Mouse (Mus musculus): Measurements from ENCODE around the gene Selenos.
A peak's percentile ranks its signal among the peaks of the same experiment; 100 is the strongest.
"Not testable (repeated sequence)": the region's sequence is repeated elsewhere in the genome, so short reads cannot be mapped to it uniquely, and the experiment has no call there.

The Selenos gene

DNA sequence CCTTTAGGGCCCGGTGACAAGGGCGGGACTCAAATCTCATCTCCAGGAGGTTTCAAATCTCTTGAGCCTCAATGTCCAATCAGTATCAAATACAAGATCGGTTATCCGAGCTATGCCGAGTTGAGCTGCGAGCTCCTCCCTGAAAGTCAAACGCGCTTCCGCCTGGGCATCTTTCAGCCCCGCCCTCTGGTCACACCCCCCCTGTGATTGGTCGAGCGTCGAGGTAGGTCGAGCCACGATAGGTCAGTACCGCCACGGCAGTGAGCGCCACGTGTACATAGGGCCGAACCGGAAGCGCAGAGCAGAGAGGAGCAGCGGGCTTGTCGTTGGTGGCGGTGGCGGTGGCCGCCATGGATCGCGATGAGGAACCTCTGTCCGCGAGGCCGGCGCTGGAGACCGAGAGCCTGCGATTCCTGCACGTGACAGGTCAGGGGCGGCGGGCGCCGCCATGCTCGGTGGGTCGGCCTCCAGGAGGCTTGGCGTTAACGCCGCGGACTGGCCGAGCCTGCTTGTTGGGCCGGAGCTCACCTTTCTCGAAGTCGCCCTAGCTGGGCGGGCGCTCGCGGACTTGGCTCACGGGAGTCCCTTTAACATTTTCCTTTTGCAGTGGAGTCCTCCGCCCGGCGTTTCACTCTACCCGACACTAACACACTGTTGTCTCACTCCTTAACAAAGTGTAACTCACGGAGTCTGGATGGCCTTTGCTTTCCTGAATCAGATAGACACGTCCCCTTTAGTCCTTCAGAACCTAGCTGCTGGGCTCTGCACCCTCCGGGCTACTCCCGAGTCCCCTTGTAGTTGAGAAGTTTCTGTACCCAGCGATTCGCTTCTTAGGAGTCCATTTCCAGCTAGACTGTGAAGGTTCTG is at the start of gene Selenos:
TSS of gene Selenos (plus strand) at position 286 of the 867 bp plus-strand sequence.
- peak; percentile 92 to 96 for DNase-seq (ENCODE audit: low spot score in 2 of 2)

DNA sequence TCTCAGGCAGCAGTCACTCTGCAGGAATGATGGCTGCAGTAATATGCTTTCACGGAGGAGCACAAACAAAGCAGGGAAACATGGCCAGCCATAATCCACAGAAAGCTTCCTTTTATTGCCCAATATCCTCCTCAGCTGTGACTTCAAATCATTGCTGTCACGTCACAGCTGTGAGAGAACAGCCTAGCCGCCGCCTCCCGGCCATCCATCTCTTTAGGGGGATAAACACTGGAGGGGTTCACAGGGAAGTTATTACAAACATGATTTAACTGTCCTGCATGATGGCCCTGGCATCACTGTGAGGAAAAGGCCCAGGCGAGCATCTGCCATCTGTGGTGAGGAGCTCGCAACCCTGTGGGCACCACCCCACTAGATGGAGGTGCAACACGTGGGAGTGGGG is 42.6 kb upstream of the Selenos start:
- DNase-seq (ENCODE audit: low spot score in 2 of 2): no peak

DNA sequence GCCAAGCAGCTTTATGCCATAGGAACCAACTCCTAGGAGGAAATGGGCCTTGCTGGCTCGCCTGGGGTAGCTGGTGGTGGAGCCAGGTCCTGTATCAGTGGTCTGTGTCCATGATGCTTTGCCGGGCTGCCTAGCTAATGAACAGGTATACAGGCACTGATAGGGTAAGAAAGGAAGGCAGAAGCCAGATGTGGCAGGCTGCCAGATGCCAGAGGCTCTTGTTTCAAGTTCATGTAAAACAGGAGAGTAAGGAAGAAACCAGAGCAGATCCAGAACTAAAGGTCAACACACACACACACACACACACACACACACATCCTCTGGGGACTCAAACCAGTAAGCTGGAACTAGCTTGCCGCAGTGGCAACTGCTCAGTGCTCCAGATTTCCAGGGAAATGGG is 41.2 kb upstream of the Selenos start:
- no peak for DNase-seq (ENCODE audit: low spot score in 2 of 2)

DNA sequence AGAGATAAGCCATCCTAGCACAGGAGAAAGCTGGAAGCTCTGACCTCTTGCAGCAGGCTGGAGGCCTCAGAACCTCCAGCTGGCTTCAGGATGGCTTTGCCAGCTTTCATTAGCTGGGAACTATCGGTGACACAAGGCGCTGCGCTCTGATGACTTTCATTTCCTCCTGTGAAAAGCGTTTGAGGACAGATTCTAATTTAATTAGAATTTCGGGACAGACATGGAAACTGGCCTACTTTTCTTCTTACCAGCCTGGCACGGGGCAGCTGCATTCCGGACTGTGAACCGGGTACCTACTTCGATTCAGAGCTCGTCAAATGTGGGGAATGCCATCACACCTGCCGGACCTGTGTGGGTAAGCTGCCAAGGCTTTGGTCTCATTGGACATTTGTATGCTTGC is 40.7 kb upstream of the Selenos start:
- no peak for DNase-seq (ENCODE audit: low spot score in 2 of 2)

DNA sequence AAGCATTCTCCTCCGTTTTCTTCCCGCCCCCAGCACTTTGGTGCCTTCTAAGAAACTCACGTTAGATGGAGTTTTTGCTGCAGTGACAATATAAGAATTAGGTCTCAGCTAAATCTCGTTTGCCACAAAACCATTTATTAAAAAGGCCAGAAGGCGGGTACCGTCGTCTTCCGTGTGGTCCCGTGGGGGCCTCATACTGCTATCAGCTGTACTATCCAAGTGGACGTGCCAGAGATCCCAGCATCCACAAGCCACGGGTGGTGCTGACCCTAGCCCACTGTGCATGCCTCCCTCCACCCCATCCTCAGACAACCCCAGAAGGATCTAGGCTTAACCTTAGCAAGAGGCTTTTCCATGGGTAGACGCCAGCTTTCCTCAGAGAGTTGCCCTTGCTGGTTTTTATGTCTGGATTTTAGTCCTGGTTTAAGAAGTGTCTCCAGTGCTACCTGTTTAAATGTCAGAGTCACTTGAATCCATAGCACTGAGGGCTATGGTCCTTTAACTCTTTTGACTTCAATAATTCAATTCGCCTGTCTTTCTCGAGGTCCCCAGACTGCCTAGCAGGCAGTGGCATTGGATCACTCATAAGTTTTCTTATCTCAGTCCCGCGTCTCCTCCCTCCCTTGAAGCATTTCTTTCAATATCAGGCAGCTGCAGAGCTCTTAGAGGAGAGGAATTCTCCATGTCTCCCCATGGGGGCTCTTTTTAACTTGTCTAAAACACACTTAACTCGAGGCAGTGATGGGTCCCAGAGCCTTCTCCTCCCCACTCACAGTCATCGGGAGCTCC is 39.2 kb upstream of the Selenos start:
- DNase-seq (ENCODE audit: low spot score in 2 of 2): no peak

GRCm38 (mm10) chr7:66043552-66044459 is 35.6 kb upstream of the Selenos start, which contains the start of gene Gm45213:
Gene Gm45213 (plus strand): TSS chr7:66043602.
- no peak for DNase-seq (ENCODE audit: low spot score in 2 of 2)

- DNase-seq (ENCODE audit: low spot score in 2 of 2): no peak
These were observed 34.8 kb upstream of the Selenos start for GRCm38 (mm10) chr7:66044617-66045016.

GRCm38 (mm10) chr7:66046921-66047918 is 32.2 kb upstream of the Selenos start:
- DNase-seq (ENCODE audit: low spot score in 2 of 2): no peak

DNA sequence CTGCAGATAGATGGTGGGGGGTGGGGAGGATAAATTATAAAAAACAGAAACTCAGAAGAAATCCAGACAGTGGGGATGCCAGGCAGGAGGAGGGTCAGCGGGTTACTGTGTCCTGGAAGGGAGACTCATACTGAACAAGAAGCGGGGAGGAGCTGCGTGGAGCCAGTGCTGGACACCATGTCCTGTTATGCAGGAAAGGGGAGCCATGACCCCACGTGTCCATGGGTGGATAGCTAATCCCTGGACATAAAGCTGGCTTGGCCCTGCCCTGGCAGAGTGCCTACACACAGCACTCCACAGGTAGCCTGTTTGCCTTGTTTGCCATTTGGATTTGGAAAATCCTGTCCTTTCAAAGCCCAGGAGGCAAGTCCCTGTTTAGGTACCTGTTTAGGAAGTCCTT is 31.5 kb upstream of the Selenos start:
- no peak for DNase-seq (ENCODE audit: low spot score in 2 of 2)

GRCm38 (mm10) chr7:66048446-66049230 is 30.8 kb upstream of the Selenos start:
- no peak for DNase-seq (ENCODE audit: low spot score in 2 of 2)

DNA sequence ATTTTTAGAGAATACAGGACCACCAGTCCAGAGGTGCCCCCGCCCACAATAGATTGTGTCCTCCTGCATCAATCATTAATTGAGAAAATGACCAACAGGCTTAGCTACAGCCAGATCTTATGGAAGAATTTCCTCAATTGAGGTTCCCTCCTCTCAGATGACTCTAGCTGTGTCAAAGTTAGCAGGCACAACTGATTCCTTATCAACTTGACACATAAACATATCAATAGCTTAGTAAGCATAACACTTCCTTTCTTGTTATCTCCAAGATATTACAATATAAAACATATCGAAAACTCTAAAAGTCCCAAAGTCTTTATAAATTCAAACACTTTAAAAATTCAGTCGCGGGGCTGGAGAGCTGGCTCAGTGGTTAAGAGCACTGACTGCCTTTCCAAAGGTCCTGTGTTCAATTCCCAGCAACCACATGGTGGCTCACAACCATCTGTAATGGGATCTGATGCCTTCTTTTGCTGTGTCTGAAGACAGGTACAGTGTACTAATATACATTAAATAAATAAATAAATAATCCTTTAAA is 25.4 kb upstream of the Selenos start:
- DNase-seq (ENCODE audit: low spot score in 2 of 2): no peak

GRCm38 (mm10) chr7:66055356-66055755 is 24.1 kb upstream of the Selenos start:
- DNase-seq (ENCODE audit: low spot score in 2 of 2): not testable (repeated sequence)

- DNase-seq (ENCODE audit: low spot score in 2 of 2): no peak
These were observed 20.7 kb upstream of the Selenos start, which contains the start of gene Snrpa1 for GRCm38 (mm10) chr7:66058703-66059102. Gene Snrpa1 (plus strand): TSS chr7:66059003.

DNA sequence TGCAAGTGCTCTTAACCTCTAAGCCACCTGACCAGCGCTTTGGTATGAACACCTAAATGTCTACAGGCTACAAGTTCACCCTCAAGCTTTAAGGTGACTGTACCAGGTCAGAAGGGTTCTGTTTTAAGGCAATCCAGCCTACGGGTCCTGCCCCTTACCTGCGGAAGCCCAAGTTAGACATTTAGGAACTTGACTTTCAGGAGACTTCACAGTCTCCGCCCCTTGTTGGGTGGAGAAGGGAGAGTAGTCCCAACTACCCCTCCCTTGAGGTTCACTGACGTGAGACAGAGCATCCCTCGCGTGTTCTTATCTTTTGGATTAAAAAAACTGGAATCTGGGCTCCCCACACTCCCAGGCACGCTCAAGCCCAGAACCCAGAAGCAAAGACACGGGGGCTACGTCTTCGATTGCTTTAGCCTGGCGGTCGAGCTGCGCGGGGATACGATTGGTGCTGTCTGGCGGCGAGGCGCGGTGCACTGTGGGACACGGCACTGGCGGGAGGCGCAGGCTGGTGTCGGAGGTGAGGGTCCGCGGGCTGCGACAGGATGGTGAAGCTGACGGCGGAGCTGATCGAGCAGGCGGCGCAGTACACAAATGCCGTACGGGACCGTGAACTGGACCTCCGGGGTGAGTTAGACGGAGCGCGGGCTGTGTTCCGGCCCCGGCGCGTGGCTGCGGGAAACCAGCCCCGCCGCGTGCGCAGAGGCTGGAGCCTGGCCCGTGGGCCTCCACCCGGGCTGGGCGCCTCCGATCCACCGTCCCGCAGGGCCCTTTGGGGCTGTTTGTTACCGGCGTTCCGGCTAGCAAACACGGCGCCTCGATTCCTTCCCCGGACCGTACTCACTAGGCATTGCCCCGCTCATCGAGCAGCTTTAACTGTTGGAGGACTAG is 19.1 kb upstream of the Selenos start:
- DNase-seq (ENCODE audit: low spot score in 2 of 2): peak; percentile 38 to 86

GRCm38 (mm10) chr7:66061057-66061456 is 18.4 kb upstream of the Selenos start:
- DNase-seq (ENCODE audit: low spot score in 2 of 2): no peak

DNA sequence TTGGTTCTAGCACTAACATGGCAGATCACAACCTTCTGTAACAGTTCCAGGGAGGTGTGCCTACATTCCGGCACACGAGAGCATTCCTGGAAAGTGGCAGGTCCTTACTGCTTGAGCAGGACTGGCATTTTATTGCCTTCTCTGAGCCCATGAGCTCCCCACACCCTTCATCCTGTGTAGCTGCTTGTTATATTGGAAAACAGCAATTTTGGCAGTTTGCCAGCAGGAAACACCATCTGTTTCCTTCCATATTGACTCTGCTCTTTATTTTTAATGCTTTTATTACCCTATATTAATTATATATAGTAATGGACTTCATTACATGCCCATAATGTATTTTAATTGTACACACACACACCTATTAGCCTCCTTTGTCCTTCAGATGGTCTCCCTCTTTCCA is 3.0 kb upstream of the Selenos start:
- DNase-seq (ENCODE audit: low spot score in 2 of 2): peak in 1 of 2 experiments; percentile 15

GRCm38 (mm10) chr7:66080231-66080613 is 773 bp downstream of the Selenos start:
- DNase-seq (ENCODE audit: low spot score in 2 of 2): peak in 1 of 2 experiments; percentile 12

GRCm38 (mm10) chr7:66083757-66084156 is 4.3 kb downstream of the Selenos start:
- DNase-seq (ENCODE audit: low spot score in 2 of 2): no peak
